Mouse (Mus musculus): ENCODE results near the gene Tex48.

Tex48 gene

GRCm38 (mm10) chr4:63622378-63622835, at the start of gene Tex48:
Gene Tex48, minus strand, starts transcription at chr4:63622428.
- no peak for DNase-seq (ENCODE audit: extremely low read depth, insufficient read length, low spot score)

DNA sequence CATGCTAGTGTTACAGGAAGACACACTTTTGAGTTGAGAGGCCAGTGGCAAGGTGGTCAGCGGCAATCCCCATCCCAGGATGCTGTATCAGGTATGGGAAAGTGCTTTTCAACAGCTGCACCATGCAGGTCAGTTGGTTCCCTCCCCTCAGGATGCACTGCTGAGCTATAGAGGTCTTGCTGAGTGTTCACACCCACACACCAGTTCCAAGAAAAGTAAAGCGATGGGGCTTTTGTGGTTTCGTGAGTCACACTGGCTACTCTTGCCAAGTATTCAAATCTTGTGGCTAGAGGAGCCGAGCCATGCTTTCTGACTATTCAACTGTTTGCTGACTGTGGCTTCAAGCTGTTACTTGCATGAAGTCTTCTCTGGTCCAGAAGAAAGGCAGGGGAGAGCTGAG, 46.0 kb upstream of the Tex48 start:
- DNase-seq (ENCODE audit: extremely low read depth, insufficient read length, low spot score): peak; percentile 78

DNA sequence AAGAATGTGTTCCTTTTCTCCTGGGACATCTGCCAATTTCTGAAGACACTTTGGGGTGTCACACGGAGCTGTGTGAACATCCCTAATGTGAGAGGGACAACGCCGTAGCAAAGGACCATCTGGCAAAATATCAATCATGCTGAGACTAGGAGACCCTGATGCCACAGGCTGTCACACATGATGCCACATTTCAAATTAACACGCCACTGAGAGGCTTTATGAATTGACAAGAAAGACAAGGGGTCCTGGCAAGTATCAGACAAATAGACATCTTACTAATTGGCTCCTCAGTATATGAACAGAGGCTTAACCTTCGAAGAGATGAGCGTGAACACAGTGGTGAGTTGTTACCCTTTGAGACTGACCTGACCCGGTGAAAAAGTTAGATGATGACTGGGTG, 43.5 kb upstream of the Tex48 start:
- no peak for DNase-seq (ENCODE audit: extremely low read depth, insufficient read length, low spot score)

- no peak for DNase-seq (ENCODE audit: extremely low read depth, insufficient read length, low spot score)
Observed at GRCm38 (mm10) chr4:63663279-63663678, 41.1 kb upstream of the Tex48 start, which contains the start of gene Gm11214. Gene Gm11214, minus strand, starts transcription at chr4:63663379.

GRCm38 (mm10) chr4:63661857-63662256, 39.6 kb upstream of the Tex48 start:
- DNase-seq (ENCODE audit: extremely low read depth, insufficient read length, low spot score): no peak

- DNase-seq (ENCODE audit: extremely low read depth, insufficient read length, low spot score): no peak
Observed at GRCm38 (mm10) chr4:63661426-63661825, 39.2 kb upstream of the Tex48 start.

DNA sequence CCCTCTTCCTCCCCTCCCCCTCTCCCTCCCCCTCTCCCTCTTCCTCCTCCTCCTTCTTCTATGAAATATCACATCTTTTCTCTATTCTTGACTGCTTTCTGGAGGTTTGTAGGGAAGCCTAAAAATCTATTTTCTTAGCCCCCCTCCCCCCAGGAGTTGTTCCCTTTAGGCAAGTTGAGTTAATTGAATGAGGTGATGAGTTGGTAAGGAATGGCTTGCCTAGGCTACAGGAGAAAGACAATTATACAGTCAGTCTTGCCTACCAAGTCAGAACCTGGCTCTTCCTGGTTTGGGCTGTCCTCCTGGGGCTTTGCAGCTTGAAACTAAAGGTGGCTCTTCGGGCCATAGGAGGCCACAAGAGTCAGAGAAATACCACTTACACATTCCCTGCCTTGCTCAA, 37.5 kb upstream of the Tex48 start:
- no peak for DNase-seq (ENCODE audit: extremely low read depth, insufficient read length, low spot score)

GRCm38 (mm10) chr4:63659086-63659485, 36.9 kb upstream of the Tex48 start:
- DNase-seq (ENCODE audit: extremely low read depth, insufficient read length, low spot score): no peak

DNA sequence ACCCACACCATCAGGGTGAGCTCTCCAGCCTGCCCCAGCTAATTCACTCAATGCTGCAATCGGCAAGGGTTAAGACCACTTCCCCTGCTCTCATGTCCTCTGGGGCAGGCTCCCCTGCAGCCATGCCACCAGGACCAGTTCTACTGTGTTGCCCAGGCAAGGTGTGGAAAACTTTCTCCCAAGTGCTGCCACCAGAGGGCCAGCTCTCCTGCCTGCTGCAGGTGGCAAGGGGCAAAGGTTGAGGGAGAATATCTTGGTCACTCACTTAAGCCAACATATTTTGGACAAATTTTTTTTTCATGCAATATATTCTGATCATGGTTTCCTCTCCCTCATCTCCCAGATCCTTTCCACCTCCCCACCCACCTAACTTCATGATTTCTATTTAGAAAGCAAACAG, 32.2 kb upstream of the Tex48 start:
- DNase-seq (ENCODE audit: extremely low read depth, insufficient read length, low spot score): no peak

DNA sequence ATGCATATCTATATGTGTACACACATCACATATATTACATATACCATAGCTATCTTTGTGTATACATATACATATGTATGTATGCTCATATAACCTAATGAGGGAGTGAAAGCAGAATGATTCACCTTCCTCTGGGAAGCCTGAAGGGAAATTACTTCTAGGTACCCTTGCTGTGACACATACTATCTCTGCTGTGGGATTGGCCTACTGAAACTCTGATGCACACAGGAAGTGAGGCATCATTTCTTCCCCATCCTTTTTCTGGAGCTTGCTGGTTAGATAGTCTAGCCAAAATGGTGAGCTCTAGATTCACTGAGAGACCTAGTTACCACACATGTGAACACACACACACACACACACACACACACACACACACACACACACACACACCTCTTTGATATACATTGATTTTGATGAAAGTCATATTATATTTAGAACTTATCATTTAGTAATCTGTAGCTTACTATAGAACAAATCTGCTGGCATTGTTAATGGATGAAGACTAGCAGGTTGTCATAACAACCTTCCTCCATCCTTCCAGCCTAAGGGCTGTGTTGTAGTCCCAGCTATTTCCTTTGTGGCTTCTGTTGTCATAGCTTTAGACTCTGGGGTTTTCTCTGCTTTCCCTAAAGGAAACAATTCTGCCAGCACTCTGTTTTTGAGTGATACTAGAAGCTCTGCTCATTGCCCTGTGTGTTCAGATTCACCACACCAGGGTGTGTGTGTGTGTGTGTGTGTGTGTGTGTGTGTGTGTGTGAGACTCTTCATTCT, 21.9 kb upstream of the Tex48 start:
- no peak for DNase-seq (ENCODE audit: extremely low read depth, insufficient read length, low spot score)

DNA sequence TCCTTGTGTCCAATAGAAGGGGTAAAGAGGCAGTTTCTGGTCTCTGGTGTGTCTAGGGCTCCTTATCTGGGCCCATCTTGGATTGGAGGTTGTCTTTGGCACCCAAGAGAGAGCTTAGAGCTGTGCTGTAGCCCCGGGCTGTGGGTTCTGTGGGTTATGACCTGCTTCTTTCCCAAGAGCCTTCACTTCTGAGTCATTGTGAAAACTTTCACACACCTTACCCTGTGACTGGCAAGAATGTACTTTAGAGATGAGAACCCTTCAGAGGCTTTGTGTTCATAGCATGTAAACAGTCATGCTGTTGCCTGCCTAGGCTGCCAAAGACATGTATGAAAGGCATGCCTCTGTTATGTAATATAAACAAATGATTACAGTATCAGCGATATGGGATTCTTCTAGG, 17.6 kb upstream of the Tex48 start:
- DNase-seq (ENCODE audit: extremely low read depth, insufficient read length, low spot score): peak; percentile 60

- no peak for DNase-seq (ENCODE audit: extremely low read depth, insufficient read length, low spot score)
Observed at GRCm38 (mm10) chr4:63638603-63639002, 16.4 kb upstream of the Tex48 start.

- DNase-seq (ENCODE audit: extremely low read depth, insufficient read length, low spot score): no peak
Observed at GRCm38 (mm10) chr4:63633181-63633580, 11.0 kb upstream of the Tex48 start.

GRCm38 (mm10) chr4:63627111-63627510, 4.9 kb upstream of the Tex48 start:
- no peak for DNase-seq (ENCODE audit: extremely low read depth, insufficient read length, low spot score)

GRCm38 (mm10) chr4:63625563-63626080, 3.4 kb upstream of the Tex48 start:
- DNase-seq (ENCODE audit: extremely low read depth, insufficient read length, low spot score): no peak

DNA sequence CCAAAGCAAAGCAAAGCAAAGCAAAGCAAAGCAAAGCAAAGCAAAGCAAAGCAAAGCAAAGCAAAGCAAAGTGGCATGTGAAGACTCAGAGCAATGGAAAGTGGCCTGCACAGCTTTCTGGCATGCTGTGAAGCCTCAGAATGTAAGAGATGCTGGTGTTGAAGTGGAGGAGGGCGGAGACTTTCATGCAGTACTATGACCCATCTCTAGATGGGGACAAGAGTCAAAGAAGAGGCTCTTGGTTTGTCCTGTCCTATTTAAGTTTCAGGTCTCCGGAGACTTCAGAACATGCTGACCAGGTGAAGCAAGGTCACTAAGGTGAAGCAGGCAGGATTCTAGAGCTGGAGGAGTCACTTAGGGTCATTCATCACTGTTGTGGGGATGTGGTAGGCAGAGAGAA, 367 bp downstream of the Tex48 start:
- DNase-seq (ENCODE audit: extremely low read depth, insufficient read length, low spot score): no peak

GRCm38 (mm10) chr4:63608391-63608790, 13.8 kb downstream of the Tex48 start:
- no peak for DNase-seq (ENCODE audit: extremely low read depth, insufficient read length, low spot score)

GRCm38 (mm10) chr4:63605968-63606367, 16.3 kb downstream of the Tex48 start:
- no peak for DNase-seq (ENCODE audit: extremely low read depth, insufficient read length, low spot score)

- DNase-seq (ENCODE audit: extremely low read depth, insufficient read length, low spot score): no peak
Observed at GRCm38 (mm10) chr4:63605545-63605944, 16.7 kb downstream of the Tex48 start.

- DNase-seq (ENCODE audit: extremely low read depth, insufficient read length, low spot score): no peak
Observed at GRCm38 (mm10) chr4:63604945-63605344, 17.3 kb downstream of the Tex48 start, which contains the start of gene Gm11213. Gene Gm11213, minus strand, starts transcription at chr4:63605261.

GRCm38 (mm10) chr4:63601263-63601662, 21.0 kb downstream of the Tex48 start:
- DNase-seq (ENCODE audit: extremely low read depth, insufficient read length, low spot score): no peak

- DNase-seq (ENCODE audit: extremely low read depth, insufficient read length, low spot score): no peak
Observed at GRCm38 (mm10) chr4:63600786-63601185, 21.4 kb downstream of the Tex48 start.
